Mouse (Mus musculus): Measurements from ENCODE around the gene Spryd4.
"Not testable (repeated sequence)": the region's sequence is repeated elsewhere in the genome, so short reads cannot be mapped to it uniquely, and the experiment has no call there.

DNA sequence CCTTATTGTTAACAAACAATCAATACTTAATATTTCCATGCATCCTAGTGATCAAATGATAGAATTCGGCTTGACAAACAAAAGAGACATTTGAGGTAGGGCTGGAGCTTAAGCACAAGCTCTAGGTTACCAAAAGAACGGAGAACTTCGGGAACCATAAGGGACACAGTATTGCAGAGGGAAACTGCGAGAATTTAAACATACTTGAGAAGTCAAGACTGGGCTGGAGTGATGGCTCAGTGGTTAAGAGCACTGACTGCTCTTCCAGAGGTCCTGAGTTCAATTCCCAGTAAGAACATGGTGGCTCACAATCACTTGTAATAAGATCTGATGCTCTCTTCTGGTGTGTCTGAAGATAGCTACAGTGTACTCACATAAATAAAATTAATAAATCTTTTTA is 2.5 kb upstream of the Spryd4 start:
- TF ChIP-seq POLR2A (IDR thresholded peaks at IDR 0.05; ENCODE audit: insufficient read depth, low read depth, low read length); EP300 (IDR thresholded peaks at IDR 0.05; ENCODE audit: insufficient read depth, low read depth, low read length); CTCF (IDR thresholded peaks at IDR 0.05): not testable (repeated sequence)
